Mouse (Mus musculus) embryonic stem cell, embryonic (primary cell): ENCODE data around the gene Ppp3ca.

Experiments used
- CTCF ChIA-PET, 4 experiments: fragments of 300-600 bp in 2 of 4; fragments of 350-600 bp in 2 of 4; sonication (Branson Sonifier 250); formaldehyde crosslinking; loops; one replicate each; lab custom pipeline; 2022; ENCODE audit warnings: inconsistent platforms in 2 of 4; lab: Charles Lee
- POLR2A ChIA-PET, 4 experiments: fragments of 300-600 bp in 2 of 4; fragments of 350-600 bp in 2 of 4; sonication (Branson Sonifier 250); formaldehyde crosslinking; loops; one replicate each; lab custom pipeline; 2022; ENCODE audit warnings: antibody characterized with exemption in 4 of 4, inconsistent platforms in 1 of 4; lab: Charles Lee

The Ppp3ca gene

GRCm38 (mm10) chr3:136771700-136772099, 101.8 kb downstream of the Ppp3ca start:
- CTCF ChIA-PET: no interaction called here
- POLR2A ChIA-PET: interaction anchor here in 1 of 4 experiments (1.5 to 1.7 kb wide), 2 partner anchors 10 to 11 kb away, joined by 4 to 6 read pairs; no protein-coding TSS in a partner anchor

GRCm38 (mm10) chr3:136773217-136773616, 103.3 kb downstream of the Ppp3ca start:
- ChIA-PET CTCF (interaction anchor here in 1 of 4 experiments (0.6 kb wide), 1 partner anchor 12 kb away, joined by 4 read pairs; no protein-coding TSS in a partner anchor), POLR2A (no interaction called here)

GRCm38 (mm10) chr3:136774196-136774595, 104.3 kb downstream of the Ppp3ca start:
- POLR2A ChIA-PET: interaction anchor here in 1 of 4 experiments (1.2 kb wide), 1 partner anchor 13 kb away, joined by 3 read pairs; no protein-coding TSS in a partner anchor
- CTCF ChIA-PET: interaction anchor here in 1 of 4 experiments (0.6 kb wide), 1 partner anchor 59 kb away, joined by 3 read pairs; no protein-coding TSS in a partner anchor

GRCm38 (mm10) chr3:136776525-136776924, 106.6 kb downstream of the Ppp3ca start:
- POLR2A ChIA-PET: interaction anchor here in 1 of 4 experiments (1.4 kb wide), 1 partner anchor 16 kb away, joined by 3 read pairs; no protein-coding TSS in a partner anchor

GRCm38 (mm10) chr3:136777380-136777779, 107.5 kb downstream of the Ppp3ca start:
- POLR2A ChIA-PET: interaction anchor here in 1 of 4 experiments (1.0 to 1.4 kb wide), 3 partner anchors 9 to 107 kb away, joined by 3 to 5 read pairs (median 4); partner anchors contain the start of gene Ppp3ca
- CTCF ChIA-PET: no interaction called here

More at GRCm38 (mm10) chr3:136776525-136776924, 106.6 kb downstream of the Ppp3ca start:
- CTCF ChIA-PET: no interaction called here

- CTCF ChIA-PET: no interaction called here
- POLR2A ChIA-PET: interaction anchor here in 2 of 4 experiments (1.0 to 1.4 kb wide), 4 partner anchors 9 to 108 kb away, joined by 3 to 5 read pairs (median 4); partner anchors contain the start of gene Ppp3ca (in 1 of the 2)
These were observed 107.9 kb downstream of the Ppp3ca start for GRCm38 (mm10) chr3:136777787-136778216.

- ChIA-PET CTCF (interaction anchor here in 1 of 4 experiments (0.6 kb wide), 1 partner anchor 147 kb away, joined by 5 read pairs; no protein-coding TSS in a partner anchor), POLR2A (interaction anchor here in 1 of 4 experiments (0.7 kb wide), 1 partner anchor 995 kb away, joined by 3 read pairs; no protein-coding TSS in a partner anchor)
These were observed 110.4 kb downstream of the Ppp3ca start for GRCm38 (mm10) chr3:136780321-136780720.

GRCm38 (mm10) chr3:136782058-136782457, 112.1 kb downstream of the Ppp3ca start:
- POLR2A ChIA-PET: interaction anchor here in 1 of 4 experiments (1.7 kb wide), 1 partner anchor 10 kb away, joined by 6 read pairs; no protein-coding TSS in a partner anchor
- CTCF ChIA-PET: no interaction called here

- CTCF ChIA-PET: interaction anchor here in 1 of 4 experiments (0.5 kb wide), 1 partner anchor 494 kb away, joined by 3 read pairs; no protein-coding TSS in a partner anchor
- POLR2A ChIA-PET: no interaction called here
These were observed 115.8 kb downstream of the Ppp3ca start for GRCm38 (mm10) chr3:136785686-136786085.

GRCm38 (mm10) chr3:136790261-136790871, 120.4 kb downstream of the Ppp3ca start:
- CTCF ChIA-PET: interaction anchor here in 1 of 4 experiments (0.8 kb wide), 1 partner anchor 47 kb away, joined by 3 read pairs; no protein-coding TSS in a partner anchor
- POLR2A ChIA-PET: no interaction called here

- POLR2A ChIA-PET: interaction anchor here in 1 of 4 experiments (1.2 kb wide), 1 partner anchor 121 kb away, joined by 3 read pairs; the partner anchor contains the start of gene Ppp3ca
- CTCF ChIA-PET: no interaction called here
These were observed 121.5 kb downstream of the Ppp3ca start for GRCm38 (mm10) chr3:136791404-136791803.

GRCm38 (mm10) chr3:136791946-136792345, 122.0 kb downstream of the Ppp3ca start:
- CTCF ChIA-PET: interaction anchor here in 3 of 4 experiments (0.6 to 0.7 kb wide), 5 partner anchors 29 to 554 kb away, joined by 3 to 8 read pairs (median 3); no protein-coding TSS in a partner anchor
- POLR2A ChIA-PET: interaction anchor here in 3 of 4 experiments (0.5 to 1.2 kb wide), 7 partner anchors 14 to 1071 kb away, joined by 3 to 6 read pairs (median 3); partner anchors contain the start of gene Ppp3ca (in 1 of the 3)

- ChIA-PET POLR2A (no interaction called here), CTCF (no interaction called here)
These were observed 123.5 kb downstream of the Ppp3ca start for GRCm38 (mm10) chr3:136793411-136793810.

- ChIA-PET CTCF (interaction anchor here in 1 of 4 experiments (0.6 kb wide), 1 partner anchor 111 kb away, joined by 3 read pairs; no protein-coding TSS in a partner anchor), POLR2A (no interaction called here)
These were observed 124.7 kb downstream of the Ppp3ca start for GRCm38 (mm10) chr3:136794426-136795217.

GRCm38 (mm10) chr3:136798896-136799295, 129.0 kb downstream of the Ppp3ca start:
- ChIA-PET CTCF (no interaction called here), POLR2A (no interaction called here)

GRCm38 (mm10) chr3:136802595-136802994, 132.7 kb downstream of the Ppp3ca start:
- POLR2A ChIA-PET: no interaction called here
- CTCF ChIA-PET: no interaction called here

GRCm38 (mm10) chr3:136805897-136806296, 136.0 kb downstream of the Ppp3ca start:
- POLR2A ChIA-PET: interaction anchor here in 1 of 4 experiments (0.7 kb wide), 1 partner anchor 47 kb away, joined by 3 read pairs; no protein-coding TSS in a partner anchor
- CTCF ChIA-PET: interaction anchor here in 1 of 4 experiments (0.7 kb wide), 1 partner anchor 250 kb away, joined by 5 read pairs; no protein-coding TSS in a partner anchor

GRCm38 (mm10) chr3:136810271-136810670, 140.3 kb downstream of the Ppp3ca start:
- CTCF ChIA-PET: no interaction called here
- POLR2A ChIA-PET: no interaction called here
